Comparison of ENCODE assay signal across 25 mouse cellular contexts in the genomic region with DNA sequence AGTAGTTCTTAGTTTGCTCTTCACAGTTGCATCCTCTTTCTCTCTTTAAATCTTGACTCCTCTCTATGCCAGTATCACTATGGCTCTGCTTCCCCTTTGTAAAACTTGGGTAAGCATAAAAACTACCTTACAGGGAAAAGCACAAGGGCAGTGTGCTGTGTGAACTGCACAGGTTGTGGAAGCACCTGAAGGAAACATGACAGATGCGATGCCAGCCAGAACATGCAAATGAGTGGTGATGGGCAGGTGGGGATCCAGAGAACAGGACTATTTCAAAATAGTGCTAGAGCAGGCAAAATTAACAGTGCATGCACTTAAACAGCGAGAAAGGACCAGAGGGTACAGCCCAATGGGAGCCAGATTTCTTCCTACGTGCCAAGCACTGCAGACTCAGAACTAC.
DNase-seq lines count a peak whose midpoint lies in the region; ATAC-seq and TF ChIP-seq lines count a peak whose summit lies in the region.
"Had no signal": no experiment of that assay in that cellular context is flagged by ENCODE, and none has a peak within 500 bp of the region (broad histone marks: within the 10 kb centered on the region; RNA-seq: fewer than 3 reads in every experiment).

No protein-coding gene starts in this region.

- TF ChIP-seq POLR2A in CH12.LX (IDR thresholded peaks at IDR 0.05; ENCODE audit: low read depth, low read length): no peak

- 94% methylated on average over 3 of the region's 3 CpGs for WGBS in macrophage (ENCODE audit: missing documents)

- peak; percentile 67 for TF ChIP-seq EP300 in CH12.LX (IDR thresholded peaks at IDR 0.05; ENCODE audit: low read length)

- DNase-seq in A20 (ENCODE audit: low read depth, low spot score) (peak; percentile 64), CH12.LX (ENCODE audit: extremely low read depth) (peak; percentile 46)
- DNase-seq in spleen, adult 12 weeks (ENCODE audit: low spot score): no peak
- no peak for DNase-seq in lung, postnatal 36 days
- DNase-seq: adrenal gland, adult 2 months; adrenal gland, postnatal 14 days; cerebellum, adult 18-20 months; cerebellum, adult 9-10 months; cerebellum, postnatal 14 days; gastrocnemius, postnatal 36 days; heart, postnatal 10 days; heart, postnatal 36 days had no signal

- H3K4me3 ChIP-seq in CH12.LX (replicated peaks in 1 of 3; ENCODE audit: low read depth in 2 of 3, low read length in 2 of 3, poor library complexity in 1 of 3) (no peak overlapping the region), macrophage (ENCODE audit: inconsistent target) (no peak overlapping the region)
- H3K4me3 ChIP-seq: forebrain, embryonic 10.5 days; forebrain, embryonic 13.5 days; heart, embryonic 12.5 days; heart, embryonic 15.5 days; hindbrain, embryonic 10.5 days; hindbrain, embryonic 13.5 days had no signal

- dilution Hi-C loops in CH12.LX (cut with MboI; ENCODE audit: extremely low pct_ligation_motif_present, extremely low pct_unique_long_range_greater_than_20kb, low sequenced_read_pairs): no loop called here

- in situ Hi-C loops in CH12.LX (cut with MboI; ENCODE audit: low pct_ligation_motif_present, low pct_unique_long_range_greater_than_20kb, low sequenced_read_pairs): no loop called here

- no peaks in the 10 kb centered on the region for H3K79me2 ChIP-seq in CH12.LX (replicated peaks; ENCODE audit: control insufficient read depth, extremely low read depth, insufficient read depth, poor library complexity, severe bottlenecking)
- no peaks in the 10 kb centered on the region for H3K79me2 ChIP-seq in macrophage (ENCODE audit: inconsistent target)

- no peaks in the 10 kb centered on the region for H3K9me3 ChIP-seq in CH12.LX (replicated peaks; ENCODE audit: low read length)
- H3K9me3 ChIP-seq: forebrain, embryonic 10.5 days; forebrain, embryonic 13.5 days; G1E; heart, embryonic 12.5 days; heart, embryonic 15.5 days; hindbrain, embryonic 10.5 days; hindbrain, embryonic 13.5 days had no signal

- no peaks in the 10 kb centered on the region for H3K36me3 ChIP-seq in CH12.LX (replicated peaks in 1 of 2; ENCODE audit: control insufficient read depth in 1 of 2, insufficient read depth in 1 of 2, low read length in 1 of 2)
- H3K36me3 ChIP-seq in macrophage (ENCODE audit: inconsistent target): no peaks in the 10 kb centered on the region
- H3K36me3 ChIP-seq: forebrain, embryonic 10.5 days; G1E; heart, embryonic 12.5 days; heart, embryonic 15.5 days; hindbrain, embryonic 10.5 days; hindbrain, embryonic 13.5 days had no signal

- no peak overlapping the region for H3K4me2 ChIP-seq in CH12.LX (ENCODE audit: insufficient read depth, low read depth, poor library complexity, severe bottlenecking)
- H3K4me2 ChIP-seq: forebrain, embryonic 13.5 days; heart, embryonic 12.5 days; heart, embryonic 15.5 days; hindbrain, embryonic 13.5 days had no signal

- H3K27me3 ChIP-seq in CH12.LX (replicated peaks): no peaks in the 10 kb centered on the region
- H3K27me3 ChIP-seq: forebrain, embryonic 13.5 days; heart, embryonic 12.5 days; heart, embryonic 15.5 days; hindbrain, embryonic 13.5 days; Patski had no signal

- H3K27ac ChIP-seq in CH12.LX (ENCODE audit: insufficient read depth, low read depth) (no peak overlapping the region), macrophage (0 out of 2 replicates have a peak overlapping the region, but pooled peaks have one; percentile 0)
- H3K27ac ChIP-seq: forebrain, embryonic 10.5 days; forebrain, embryonic 13.5 days; heart, embryonic 15.5 days; hindbrain, embryonic 10.5 days; hindbrain, embryonic 13.5 days had no signal

- H3K9ac ChIP-seq in CH12.LX (ENCODE audit: insufficient read depth, low read depth): no peak overlapping the region
- H3K9ac ChIP-seq: forebrain, embryonic 13.5 days; heart, embryonic 12.5 days; heart, embryonic 15.5 days; hindbrain, embryonic 13.5 days had no signal

- no peak for TF ChIP-seq CTCF in CH12.LX (conservative IDR thresholded peaks at IDR 0.05 in 1 of 2, IDR thresholded peaks at IDR 0.05 in 1 of 2; ENCODE audit: low read depth in 2 of 2, low read length in 2 of 2)

- no peak for ATAC-seq in inflammation-experienced regulatory T-cells, adult 6 months
- ATAC-seq: forebrain, embryonic 13.5 days; forebrain, embryonic 16.5 days; hindbrain, embryonic 16.5 days; intestine, embryonic 16.5 days; Patski had no signal

- no peak; the same call in none of the 2 replicates for TF ChIP-seq RAD21 in CH12.LX (IDR thresholded peaks at IDR 0.05; ENCODE audit: low read depth, low read length)

- peaks cover 3 to 32% of the 10 kb centered on the region in 2 experiments; a peak in 3 of 4 replicates for H3K4me1 ChIP-seq in CH12.LX (ENCODE audit: control insufficient read depth in 1 of 2, insufficient read depth in 2 of 2)
- H3K4me1 ChIP-seq: forebrain, embryonic 10.5 days; forebrain, embryonic 13.5 days; heart, embryonic 12.5 days; heart, embryonic 15.5 days; hindbrain, embryonic 10.5 days; hindbrain, embryonic 13.5 days had no signal

TF ChIP-seq in CH12.LX, 34 proteins besides CTCF, POLR2A, EP300 and RAD21:
- peak; percentile 47 for TF ChIP-seq ETS1 (conservative IDR thresholded peaks at IDR 0.05; ENCODE audit: low read depth, low read length)
- TF ChIP-seq ZKSCAN1 (IDR thresholded peaks at IDR 0.05; ENCODE audit: borderline replicate concordance, low read depth, low read length): no peak
- TF ChIP-seq MYC (IDR thresholded peaks at IDR 0.05; ENCODE audit: low read depth, low read length): no peak
- peak; percentile 50; the same call in 1 of the 2 replicates for TF ChIP-seq TCF12 (IDR thresholded peaks at IDR 0.05; ENCODE audit: low read depth, low read length)
- TF ChIP-seq SMC3 (IDR thresholded peaks at IDR 0.05; ENCODE audit: low read depth, low read length): 0 out of 2 replicates have a peak, but pooled peaks have one; percentile 5
- TF ChIP-seq PAX5 (IDR thresholded peaks at IDR 0.05; ENCODE audit: low read length): no peak
- peak; percentile 71 for TF ChIP-seq BHLHE40 (IDR thresholded peaks at IDR 0.05; ENCODE audit: low read depth, low read length)
- peak; percentile 19; the same call in 1 of the 2 replicates for TF ChIP-seq MEF2A (IDR thresholded peaks at IDR 0.05; ENCODE audit: borderline replicate concordance, low read depth, low read length)
- peak; percentile 36; the same call in 1 of the 2 replicates for TF ChIP-seq MAFK (IDR thresholded peaks at IDR 0.05; ENCODE audit: insufficient replicate concordance, low read length)
- 0 out of 2 replicates have a peak, but pooled peaks have one; percentile 18 for TF ChIP-seq JUND (conservative IDR thresholded peaks at IDR 0.05; ENCODE audit: low read depth, low read length)
- no peak for TF ChIP-seq HCFC1 (IDR thresholded peaks at IDR 0.05; ENCODE audit: low read depth, low read length)
- TF ChIP-seq SIN3A (IDR thresholded peaks at IDR 0.05; ENCODE audit: low read length): no peak

Comparison
In these comparisons a context has a peak if more than half of its experiments do, and no peak if none do; other contexts are left out.
1. DNase-seq: peak in A20 (single experiment) and CH12.LX (single experiment); none in spleen, adult 12 weeks (single experiment) and lung, postnatal 36 days (single experiment).